Mouse (Mus musculus) midbrain, embryonic 12.5 days (tissue): Measurements from ENCODE around the gene Shkbp1. TPM values are rescaled to one million over a fixed set of nuclear protein-coding genes. Genes with fewer than 3 reads are reported as not detected.

Experiments
- ATAC-seq: fragments of 200-750 bp; cut with Nextera tagmentation; 2 replicates; pipeline ENCODE4 v1.8.0; 2017; ENCODE audit warnings: low read depth, moderate TSS enrichment, moderate library complexity; ENCODE audit not compliant: low FRiP score
- H3K27ac ChIP-seq: fragments of 300-500 bp; sonication (generic); replicated peaks from 2 replicates; pipeline ENCODE4 v1.5.1; 2016; ENCODE audit warnings: mild to moderate bottlenecking
- H3K27me3 ChIP-seq: fragments of 300-500 bp; sonication (generic); 2 replicates; pipeline ENCODE4 v1.6.1; 2016; ENCODE audit warnings: mild to moderate bottlenecking
- H3K36me3 ChIP-seq: fragments of 300-500 bp; sonication (generic); 2 replicates; pipeline ENCODE4 v1.6.1; 2016
- H3K4me1 ChIP-seq: fragments of 300-500 bp; sonication (generic); 2 replicates; pipeline ENCODE4 v1.6.1; 2016
- H3K4me2 ChIP-seq: fragments of 300-500 bp; sonication (generic); replicated peaks from 2 replicates; pipeline ENCODE4 v1.6.1; 2016; ENCODE audit warnings: mild to moderate bottlenecking, moderate library complexity
- H3K4me3 ChIP-seq: fragments of 300-500 bp; sonication (generic); 2 replicates; pipeline ENCODE4 v1.5.1; 2016; ENCODE audit warnings: mild to moderate bottlenecking
- H3K9ac ChIP-seq: fragments of 300-500 bp; sonication (generic); replicated peaks from 2 replicates; pipeline ENCODE4 v1.6.1; 2016; ENCODE audit warnings: mild to moderate bottlenecking, moderate library complexity
- H3K9me3 ChIP-seq: fragments of 300-500 bp; sonication (generic); 2 replicates; pipeline ENCODE4 v1.6.1; 2016; ENCODE audit warnings: mild to moderate bottlenecking
- WGBS: fragments of 180-500 bp; shearing (Covaris S2); methylation state at CpG from one replicate; pipeline ENCODE4 v1.1.7; 2016; 5-methylcytosine and 5-hydroxymethylcytosine counted together
- polyA plus RNA-seq: library from polyadenylated mRNA; unstranded; fragments of >200 nt; fragmentation: Nextera tagmentation; extraction: Ambion mirVana; gene quantifications from 2 replicates; pipeline ENCODE4 v1.2.1, GENCODE M21; 2016

The Shkbp1 gene
- polyA plus RNA-seq, 1 experiment from 2014 or later, result 77.3 TPM

DNA sequence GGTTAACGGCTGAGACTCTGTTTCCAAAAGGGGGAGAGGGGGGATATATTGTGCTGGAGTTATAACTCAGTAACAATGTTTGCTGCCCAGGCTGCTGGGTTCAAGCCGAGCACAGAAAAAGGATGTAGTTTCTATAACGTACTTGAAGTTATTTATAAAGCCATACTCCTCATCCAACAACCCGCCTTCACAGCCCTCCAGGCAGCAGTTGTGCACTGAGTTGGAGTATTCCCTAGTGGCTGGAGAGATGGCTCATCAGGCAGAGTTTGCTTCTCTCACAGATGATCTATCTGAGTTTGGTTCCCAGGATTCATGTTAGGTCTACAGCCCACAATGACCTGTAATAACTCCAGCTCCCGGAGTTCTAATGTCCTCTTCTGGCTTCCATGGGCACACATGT is 55.0 kb downstream of the Shkbp1 start:
- no peaks in the 10 kb centered on the region for H3K9me3 ChIP-seq
- no peak overlapping the region for H3K4me2 ChIP-seq
- no peaks in the 10 kb centered on the region for H3K4me1 ChIP-seq
- WGBS, result 93% methylated on average over 5 of the region's 5 CpGs
- H3K27me3 ChIP-seq, result peaks cover 9% of the 10 kb centered on the region; the same call in 1 of the 2 replicates
- no peak overlapping the region for H3K9ac ChIP-seq
- H3K36me3 ChIP-seq, result no peaks in the 10 kb centered on the region
- no peak overlapping the region for H3K4me3 ChIP-seq
- H3K27ac ChIP-seq, result no peak overlapping the region
- ATAC-seq, result no peak

DNA sequence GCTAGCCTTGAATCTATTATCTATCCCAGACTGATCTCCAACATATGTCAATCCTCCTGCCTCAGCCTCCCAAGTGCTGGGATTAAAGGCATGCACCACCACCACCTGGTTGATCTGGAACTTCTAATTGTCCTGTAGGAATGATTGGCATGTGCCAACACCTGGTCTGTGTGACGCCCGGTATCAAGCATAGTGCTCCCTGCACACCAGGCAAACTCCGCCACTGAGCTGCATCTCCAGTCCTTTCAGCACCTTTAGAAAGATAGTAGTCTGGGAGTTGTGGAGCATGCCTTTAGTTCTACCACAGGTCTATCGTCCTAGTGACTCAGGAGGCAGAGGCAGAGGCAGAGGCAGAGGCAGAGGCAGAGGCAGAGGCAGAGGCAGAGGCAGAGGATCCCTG is 55.5 kb downstream of the Shkbp1 start:
- Histone ChIP-seq H3K9me3 (no peaks in the 10 kb centered on the region), H3K4me2 (no peak overlapping the region), H3K4me3 (no peak overlapping the region), H3K27ac (no peak overlapping the region), H3K36me3 (no peaks in the 10 kb centered on the region), H3K9ac (no peak overlapping the region), H3K4me1 (no peaks in the 10 kb centered on the region), H3K27me3 (peaks cover 9% of the 10 kb centered on the region; the same call in 1 of the 2 replicates)
- ATAC-seq, result no peak
- WGBS, result 86% methylated on average over 4 of the region's 4 CpGs

DNA sequence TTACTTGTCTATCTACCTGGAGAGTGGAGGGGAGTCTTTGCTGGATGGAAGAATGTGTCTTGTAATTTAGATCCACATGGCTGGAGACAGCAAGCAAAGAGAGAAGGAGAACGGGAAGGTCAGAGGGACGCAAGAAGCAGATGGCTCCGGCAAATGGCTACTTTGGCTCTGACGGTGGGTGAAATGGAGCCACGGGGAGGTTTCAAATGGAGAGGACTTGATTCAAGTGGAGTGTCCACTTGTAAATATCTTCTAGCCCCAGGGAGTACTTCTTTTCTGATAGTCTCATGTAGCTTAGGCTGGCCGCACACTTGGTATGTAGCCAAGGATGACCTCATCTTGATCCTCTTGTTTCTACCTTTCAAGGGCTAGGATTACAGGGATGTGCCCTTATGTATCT is 57.0 kb downstream of the Shkbp1 start:
- H3K4me1 ChIP-seq, result no peaks in the 10 kb centered on the region
- H3K9ac ChIP-seq, result no peak overlapping the region
- 0 out of 2 replicates have a peak, but pooled peaks cover 9% of the 10 kb centered on the region for H3K27me3 ChIP-seq
- H3K9me3 ChIP-seq, result no peaks in the 10 kb centered on the region
- 93% methylated on average over 6 of the region's 6 CpGs for WGBS
- H3K27ac ChIP-seq, result no peak overlapping the region
- ATAC-seq, result no peak
- no peak overlapping the region for H3K4me2 ChIP-seq
- H3K4me3 ChIP-seq, result no peak overlapping the region
- no peaks in the 10 kb centered on the region for H3K36me3 ChIP-seq

- H3K9me3 ChIP-seq, result no peaks in the 10 kb centered on the region
- 90% methylated on average over 16 of the region's 16 CpGs for WGBS
- no peak for ATAC-seq
Observed at GRCm38 (mm10) chr7:27298033-27298610, 57.7 kb downstream of the Shkbp1 start.

GRCm38 (mm10) chr7:27296518-27296917 is 59.3 kb downstream of the Shkbp1 start:
- H3K4me1 ChIP-seq, result no peaks in the 10 kb centered on the region
- 89% methylated on average over 4 of the region's 4 CpGs for WGBS
- no peaks in the 10 kb centered on the region for H3K9me3 ChIP-seq
- H3K27me3 ChIP-seq, result 0 out of 2 replicates have a peak, but pooled peaks cover 3% of the 10 kb centered on the region
- no peak overlapping the region for H3K27ac ChIP-seq
- no peak overlapping the region for H3K9ac ChIP-seq
- no peaks in the 10 kb centered on the region for H3K36me3 ChIP-seq
- no peak for ATAC-seq
- no peak overlapping the region for H3K4me3 ChIP-seq
- H3K4me2 ChIP-seq, result no peak overlapping the region

More at GRCm38 (mm10) chr7:27298033-27298610, 57.7 kb downstream of the Shkbp1 start:
- no peaks in the 10 kb centered on the region for H3K4me1 ChIP-seq
- H3K27me3 ChIP-seq, result 0 out of 2 replicates have a peak, but pooled peaks cover 8% of the 10 kb centered on the region
- no peaks in the 10 kb centered on the region for H3K36me3 ChIP-seq
- H3K27ac ChIP-seq, result no peak overlapping the region
- H3K4me2 ChIP-seq, result no peak overlapping the region
- H3K9ac ChIP-seq, result no peak overlapping the region
- H3K4me3 ChIP-seq, result no peak overlapping the region

DNA sequence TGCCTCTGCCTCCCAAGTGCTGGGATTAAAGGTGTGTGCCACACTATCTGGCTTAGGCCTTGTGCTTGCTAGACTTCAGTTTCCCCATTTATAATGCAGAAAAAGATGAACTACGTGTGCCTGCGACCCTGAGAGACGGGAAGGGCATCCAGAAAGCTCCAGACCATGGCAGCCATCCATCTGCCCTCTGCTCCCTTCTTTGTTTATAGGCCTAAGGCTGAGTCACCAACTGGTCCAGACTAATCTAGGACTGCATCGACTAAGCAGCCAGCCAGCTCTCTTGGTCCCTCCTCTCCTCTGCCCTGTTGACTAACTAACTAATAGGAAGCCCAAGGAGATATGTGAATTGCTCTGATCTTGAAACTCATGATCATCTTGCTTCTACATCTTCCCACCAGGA is 59.9 kb downstream of the Shkbp1 start:
- H3K4me2 ChIP-seq, result no peak overlapping the region
- H3K4me3 ChIP-seq, result no peak overlapping the region
- ATAC-seq, result no peak
- H3K36me3 ChIP-seq, result no peaks in the 10 kb centered on the region
- no peak overlapping the region for H3K9ac ChIP-seq
- H3K4me1 ChIP-seq, result no peaks in the 10 kb centered on the region
- H3K27ac ChIP-seq, result no peak overlapping the region
- 80% methylated on average over 4 of the region's 4 CpGs for WGBS
- 0 out of 2 replicates have a peak, but pooled peaks cover 3% of the 10 kb centered on the region for H3K27me3 ChIP-seq
- H3K9me3 ChIP-seq, result no peaks in the 10 kb centered on the region

Other genes with a start within 250 kb of the Shkbp1 start
- not detected in 2 replicates for gene Cyp2f2, start 236.1 kb downstream of the Shkbp1 start, polyA plus RNA-seq
- 0.18 and 0.27 TPM in 2 replicates for gene Cyp2t4, start 202.3 kb downstream of the Shkbp1 start, polyA plus RNA-seq
- 94.2 and 100 TPM in 2 replicates for gene Egln2, start 189.2 kb downstream of the Shkbp1 start, polyA plus RNA-seq
- 82.9 and 83.0 TPM in 2 replicates for gene Rab4b, start 177.1 kb downstream of the Shkbp1 start, polyA plus RNA-seq
- 0.59 TPM in 1 of 2 replicates, not detected in the other for gene Gm21983, start 174.9 kb downstream of the Shkbp1 start, polyA plus RNA-seq
- 5.1 and 11.1 TPM in 2 replicates for gene Mia, start 174.9 kb downstream of the Shkbp1 start, polyA plus RNA-seq
- 3.9 and 4.5 TPM in 2 replicates for gene BC024978, start 160.2 kb downstream of the Shkbp1 start, polyA plus RNA-seq
- gene Snrpa, start 159.7 kb downstream of the Shkbp1 start, polyA plus RNA-seq, result 277 and 286 TPM in 2 replicates
- 8.7 and 10.2 TPM in 2 replicates for gene Itpkc, start 127.4 kb downstream of the Shkbp1 start, polyA plus RNA-seq
- 22.1 and 22.9 TPM in 2 replicates for gene Coq8b, start 123.0 kb downstream of the Shkbp1 start, polyA plus RNA-seq
- 59.8 and 61.2 TPM in 2 replicates for gene Numbl, start 97.6 kb downstream of the Shkbp1 start, polyA plus RNA-seq
- 10.1 and 10.2 TPM in 2 replicates for gene Ltbp4, start 18.3 kb downstream of the Shkbp1 start, polyA plus RNA-seq
- gene Gm20479, start 1.4 kb upstream of the Shkbp1 start, polyA plus RNA-seq, result 0.87 TPM in 1 of 2 replicates, not detected in the other
- gene Sptbn4, start 91.7 kb upstream of the Shkbp1 start, polyA plus RNA-seq, result 0.67 and 0.78 TPM in 2 replicates
- gene Blvrb, start 92.0 kb upstream of the Shkbp1 start, polyA plus RNA-seq, result 23.1 and 31.0 TPM in 2 replicates
- gene Sertad3, start 117.7 kb upstream of the Shkbp1 start, polyA plus RNA-seq, result 16.5 and 18.7 TPM in 2 replicates
- gene Sertad1, start 130.9 kb upstream of the Shkbp1 start, polyA plus RNA-seq, result 11.6 and 14.4 TPM in 2 replicates
- gene Prx, start 143.3 kb upstream of the Shkbp1 start, polyA plus RNA-seq, result 2.5 and 3.1 TPM in 2 replicates
- gene Hipk4, start 167.2 kb upstream of the Shkbp1 start, polyA plus RNA-seq, result 0.38 and 0.45 TPM in 2 replicates
- gene Pld3, start 197.2 kb upstream of the Shkbp1 start, polyA plus RNA-seq, result 69.9 and 71.6 TPM in 2 replicates
- 37.2 and 37.4 TPM in 2 replicates for gene 2310022A10Rik, start 197.2 kb upstream of the Shkbp1 start, polyA plus RNA-seq
- gene Akt2, start 235.5 kb upstream of the Shkbp1 start, polyA plus RNA-seq, result 79.6 and 90.9 TPM in 2 replicates